Mouse (Mus musculus) lung, embryonic 14.5 days (tissue): ENCODE data around the gene Atp5k. TPM values are rescaled to one million over a fixed set of nuclear protein-coding genes. Genes with fewer than 3 reads are reported as not detected.

Source experiments
- ATAC-seq: fragments of 200-750 bp; cut with Nextera tagmentation; 2 replicates; pipeline ENCODE4 v1.8.0; 2017; ENCODE audit warnings: mild to moderate bottlenecking, moderate TSS enrichment, moderate library complexity; ENCODE audit not compliant: insufficient read depth
- DNase-seq: peaks from one replicate; pipeline ENCODE4 v3.0.0-alpha.2; 2015
- H3K27ac ChIP-seq: fragments of 300-500 bp; sonication (generic); 2 replicates; pipeline ENCODE4 v1.5.1; 2014; ENCODE audit warnings: low read depth, mild to moderate bottlenecking, moderate library complexity
- H3K27me3 ChIP-seq: fragments of 300-500 bp; sonication (generic); 2 replicates; pipeline ENCODE4 v1.6.1; 2014; ENCODE audit warnings: low read length, control low read depth; ENCODE audit not compliant: insufficient read depth
- H3K36me3 ChIP-seq: fragments of 300-500 bp; sonication (generic); 2 replicates; pipeline ENCODE4 v1.6.1; 2014; ENCODE audit warnings: control low read depth; ENCODE audit not compliant: insufficient read depth
- H3K4me1 ChIP-seq: fragments of 300-500 bp; sonication (generic); 2 replicates; pipeline ENCODE4 v1.6.1; 2014; ENCODE audit warnings: antibody characterized with exemption, control low read depth; ENCODE audit not compliant: insufficient read depth
- H3K4me2 ChIP-seq: fragments of 300-500 bp; sonication (generic); 2 replicates; pipeline ENCODE4 v1.6.1; 2014; ENCODE audit warnings: mild to moderate bottlenecking
- H3K4me3 ChIP-seq: fragments of 300-500 bp; sonication (generic); 2 replicates; pipeline ENCODE4 v1.5.1; 2014; ENCODE audit warnings: low read depth, low read length
- H3K9ac ChIP-seq: fragments of 300-500 bp; sonication (generic); 2 replicates; pipeline ENCODE4 v1.6.1; 2014
- H3K9me3 ChIP-seq: fragments of 300-500 bp; sonication (generic); 2 replicates; pipeline ENCODE4 v1.6.1; 2016; ENCODE audit warnings: low read depth, low read length, control low read depth
- CTCF ChIP-seq: IDR thresholded peaks from 2 replicates; pipeline ENCODE4 v1.5.1; 2016; ENCODE audit warnings: antibody characterized with exemption, low read depth
- WGBS: fragments of 180-500 bp; shearing (Covaris S2); extraction: QIAGEN DNeasy Blood & Tissue Kit; methylation state at CpG from one replicate; pipeline ENCODE4 v1.1.7; 2014; 5-methylcytosine and 5-hydroxymethylcytosine counted together
- polyA plus RNA-seq: library from polyadenylated mRNA; unstranded; fragments of >200 nt; fragmentation: Nextera tagmentation; extraction: Ambion mirVana; gene quantifications from 2 replicates; pipeline ENCODE4 v1.2.1, GENCODE M21; 2014

Gene Atp5k
- polyA plus RNA-seq, 1 experiment from 2014 or later = 400 TPM

GRCm38 (mm10) chr5:108423427-108423826, 10.8 kb downstream of the Atp5k start:
- Histone ChIP-seq H3K27ac (no peak overlapping the region), H3K4me2 (no peak overlapping the region), H3K4me1 (no peaks in the 10 kb centered on the region), H3K9me3 (no peaks in the 10 kb centered on the region), H3K27me3 (no peaks in the 10 kb centered on the region), H3K36me3 (no peaks in the 10 kb centered on the region), H3K4me3 (no peak overlapping the region), H3K9ac (no peak overlapping the region)
- 92% methylated on average over 2 of the region's 2 CpGs for WGBS
- no peak for TF ChIP-seq CTCF
- DNase-seq (no peak), ATAC-seq (no peak)

GRCm38 (mm10) chr5:108422741-108423140, 11.5 kb downstream of the Atp5k start:
- WGBS = 75% methylated on average over 3 of the region's 3 CpGs
- H3K4me2 ChIP-seq = no peak overlapping the region
- no peaks in the 10 kb centered on the region for H3K36me3 ChIP-seq
- no peaks in the 10 kb centered on the region for H3K27me3 ChIP-seq
- no peak overlapping the region for H3K9ac ChIP-seq
- H3K9me3 ChIP-seq = no peaks in the 10 kb centered on the region
- no peak for DNase-seq
- no peak overlapping the region for H3K4me3 ChIP-seq
- H3K4me1 ChIP-seq = no peaks in the 10 kb centered on the region
- TF ChIP-seq CTCF = no peak
- ATAC-seq = no peak
- H3K27ac ChIP-seq = no peak overlapping the region

- no peaks in the 10 kb centered on the region for H3K36me3 ChIP-seq
- no peak overlapping the region for H3K4me3 ChIP-seq
- H3K27me3 ChIP-seq = no peaks in the 10 kb centered on the region
- no peaks in the 10 kb centered on the region for H3K4me1 ChIP-seq
- H3K27ac ChIP-seq = no peak overlapping the region
- TF ChIP-seq CTCF = no peak
- H3K9ac ChIP-seq = no peak overlapping the region
- no peaks in the 10 kb centered on the region for H3K9me3 ChIP-seq
- H3K4me2 ChIP-seq = no peak overlapping the region
- 46% methylated on average over 2 of the region's 2 CpGs for WGBS
- no peak for ATAC-seq
- no peak for DNase-seq
Measured at GRCm38 (mm10) chr5:108414711-108415110, 19.5 kb downstream of the Atp5k start.

GRCm38 (mm10) chr5:108406977-108407376, 27.3 kb downstream of the Atp5k start:
- Histone ChIP-seq H3K4me3 (no peak overlapping the region), H3K4me2 (no peak overlapping the region), H3K9ac (no peak overlapping the region), H3K4me1 (no peaks in the 10 kb centered on the region), H3K9me3 (no peaks in the 10 kb centered on the region), H3K27me3 (no peaks in the 10 kb centered on the region), H3K36me3 (no peaks in the 10 kb centered on the region), H3K27ac (no peak overlapping the region)
- no peak for DNase-seq
- no peak for ATAC-seq
- 77% methylated on average over 2 of the region's 2 CpGs for WGBS
- TF ChIP-seq CTCF = no peak

GRCm38 (mm10) chr5:108405460-108405859, 28.8 kb downstream of the Atp5k start:
- no peaks in the 10 kb centered on the region for H3K9me3 ChIP-seq
- TF ChIP-seq CTCF = no peak
- no peak overlapping the region for H3K27ac ChIP-seq
- H3K9ac ChIP-seq = no peak overlapping the region
- H3K4me1 ChIP-seq = no peaks in the 10 kb centered on the region
- WGBS = 61% methylated on average over 1 of the region's 1 CpGs
- H3K4me2 ChIP-seq = no peak overlapping the region
- H3K4me3 ChIP-seq = no peak overlapping the region
- ATAC-seq = no peak
- DNase-seq = no peak
- no peaks in the 10 kb centered on the region for H3K36me3 ChIP-seq
- H3K27me3 ChIP-seq = no peaks in the 10 kb centered on the region

GRCm38 (mm10) chr5:108403453-108403852, 30.8 kb downstream of the Atp5k start:
- H3K4me2 ChIP-seq = no peak overlapping the region
- no peaks in the 10 kb centered on the region for H3K36me3 ChIP-seq
- H3K9me3 ChIP-seq = no peaks in the 10 kb centered on the region
- H3K27ac ChIP-seq = no peak overlapping the region
- no peak for TF ChIP-seq CTCF
- ATAC-seq (no peak), DNase-seq (no peak)
- no peak overlapping the region for H3K4me3 ChIP-seq
- H3K4me1 ChIP-seq = no peaks in the 10 kb centered on the region
- H3K9ac ChIP-seq = no peak overlapping the region
- 58% methylated on average over 4 of the region's 4 CpGs for WGBS
- no peaks in the 10 kb centered on the region for H3K27me3 ChIP-seq

- Histone ChIP-seq H3K36me3 (no peaks in the 10 kb centered on the region), H3K9me3 (no peaks in the 10 kb centered on the region), H3K4me2 (no peak overlapping the region), H3K4me3 (no peak overlapping the region), H3K27me3 (no peaks in the 10 kb centered on the region), H3K9ac (no peak overlapping the region), H3K4me1 (no peaks in the 10 kb centered on the region), H3K27ac (no peak overlapping the region)
- ATAC-seq = no peak
- TF ChIP-seq CTCF = no peak
- DNase-seq = no peak
- WGBS = 71% methylated on average over 3 of the region's 3 CpGs
Measured at GRCm38 (mm10) chr5:108389744-108390143, 44.5 kb downstream of the Atp5k start.

- H3K4me2 ChIP-seq = no peak within 1 kb of the TSS
- WGBS = 67% methylated on average over 7 of the region's 7 CpGs
- H3K27ac ChIP-seq = no peak within 1 kb of the TSS
- H3K36me3 ChIP-seq = no peaks in the 10 kb centered on the region
- no peak for TF ChIP-seq CTCF
- DNase-seq (no peak), ATAC-seq (no peak)
- no peak within 1 kb of the TSS for H3K4me3 ChIP-seq
- H3K9me3 ChIP-seq = no peaks in the 10 kb centered on the region
- H3K4me1 ChIP-seq = no peaks in the 10 kb centered on the region
- no peak within 1 kb of the TSS for H3K9ac ChIP-seq
- H3K27me3 ChIP-seq = no peaks in the 10 kb centered on the region
Measured at GRCm38 (mm10) chr5:108388201-108388600, 46.0 kb downstream of the Atp5k start, which contains the start of gene Pde6b. Gene Pde6b, plus strand, starts transcription at chr5:108388391.
